Mouse (Mus musculus) layer of hippocampus, postnatal 36 days (tissue): Measurements from ENCODE around the gene Bcl10. TPM values are rescaled to one million over a fixed set of nuclear protein-coding genes. Genes with fewer than 3 reads are reported as not detected.
"Not testable (repeated sequence)": the region's sequence is repeated elsewhere in the genome, so short reads cannot be mapped to it uniquely, and the experiment has no call there.

Experiments
- DNase-seq, 2 experiments: peaks; one replicate each; pipeline ENCODE4 v3.0.0; 2022
- total RNA-seq, 2 experiments: library from RNA; stranded (reverse); gene quantifications; 2 replicates each; pipeline ENCODE4 v1.2.3; 2021

The Bcl10 gene
- total RNA-seq: 10 to 100 TPM; 12.0 to 12.8 TPM

DNA sequence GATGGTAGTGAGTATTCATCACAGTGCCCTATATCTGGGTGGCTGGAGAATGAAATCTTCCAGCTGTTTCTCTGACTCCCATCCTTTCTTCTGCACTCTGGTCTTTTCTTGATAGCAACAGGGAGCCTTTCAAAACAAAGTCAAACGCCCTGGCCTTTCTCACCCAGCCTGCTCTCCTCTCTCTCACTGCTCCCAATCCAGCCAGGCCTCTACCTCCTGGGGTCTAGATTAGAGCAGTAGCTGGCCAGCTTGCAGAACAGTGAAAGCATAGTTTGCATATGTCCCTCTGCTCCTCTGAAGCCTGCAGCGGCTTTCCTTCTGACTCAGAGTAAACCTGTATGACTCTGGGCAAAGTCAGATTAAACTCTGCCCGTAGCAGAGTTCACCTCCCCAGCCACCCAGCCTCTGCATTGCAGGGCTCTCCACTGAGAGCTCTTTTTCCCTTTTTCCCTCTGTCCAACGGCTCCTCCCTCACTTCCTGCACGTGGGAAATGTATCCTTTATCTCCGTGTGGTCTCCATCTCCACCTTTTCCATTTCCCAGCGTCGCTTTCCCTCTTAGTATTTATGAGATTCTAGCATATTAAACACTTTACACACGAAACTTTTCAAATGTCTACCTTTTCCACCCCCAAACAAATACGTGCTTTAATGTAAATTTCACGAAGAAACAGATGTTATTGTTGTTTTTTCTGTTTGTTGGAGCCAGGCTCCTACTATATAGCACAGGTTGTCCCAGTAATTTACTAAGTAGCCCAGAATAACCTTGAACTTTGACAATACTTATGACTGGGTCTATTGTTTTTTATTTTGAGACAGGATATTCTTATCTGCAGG lies at the start of gene Bcl10:
Gene Bcl10, plus strand, starts transcription at position 786 of the 836 bp plus-strand sequence.
- no peak for DNase-seq

DNA sequence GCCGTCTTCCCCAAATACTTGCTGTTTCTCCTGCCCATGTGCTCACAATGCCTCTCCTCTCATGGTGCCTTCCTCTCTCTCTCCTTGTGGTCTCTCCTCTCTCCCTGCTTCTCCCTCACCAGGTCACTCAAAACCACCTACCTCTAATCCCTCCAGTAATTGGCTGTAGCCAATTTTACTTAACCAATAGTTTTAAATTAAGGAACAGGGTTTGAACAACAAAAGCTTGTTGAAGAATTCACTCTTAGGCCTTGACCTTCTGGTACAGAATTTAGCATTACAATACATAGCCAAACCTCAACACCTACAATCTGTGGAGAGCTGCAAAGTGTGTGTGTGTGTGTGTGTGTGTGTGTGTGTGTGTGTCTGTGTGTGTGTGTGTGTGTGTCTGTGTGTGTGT lies 49.3 kb upstream of the Bcl10 start:
- DNase-seq: no peak

DNA sequence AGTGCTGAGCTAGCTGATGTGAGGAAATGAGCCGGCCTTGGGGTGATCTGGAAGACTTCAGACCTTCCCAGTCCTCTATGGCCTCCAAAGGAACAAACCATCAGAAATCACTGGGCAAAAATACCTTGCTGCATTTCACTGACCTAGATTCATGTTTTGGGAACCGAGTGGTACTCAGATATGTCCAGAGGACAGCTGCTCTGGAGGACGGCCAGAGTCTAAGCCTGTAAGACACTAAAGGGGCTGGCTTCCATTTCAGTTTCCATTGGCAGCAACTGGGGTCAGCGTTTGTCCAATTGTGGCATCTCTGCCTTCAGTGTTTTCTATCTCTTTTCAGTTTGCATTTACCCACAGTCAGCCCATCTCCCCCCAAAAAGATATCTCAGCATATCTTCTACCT lies 48.5 kb upstream of the Bcl10 start:
- DNase-seq: no peak

DNA sequence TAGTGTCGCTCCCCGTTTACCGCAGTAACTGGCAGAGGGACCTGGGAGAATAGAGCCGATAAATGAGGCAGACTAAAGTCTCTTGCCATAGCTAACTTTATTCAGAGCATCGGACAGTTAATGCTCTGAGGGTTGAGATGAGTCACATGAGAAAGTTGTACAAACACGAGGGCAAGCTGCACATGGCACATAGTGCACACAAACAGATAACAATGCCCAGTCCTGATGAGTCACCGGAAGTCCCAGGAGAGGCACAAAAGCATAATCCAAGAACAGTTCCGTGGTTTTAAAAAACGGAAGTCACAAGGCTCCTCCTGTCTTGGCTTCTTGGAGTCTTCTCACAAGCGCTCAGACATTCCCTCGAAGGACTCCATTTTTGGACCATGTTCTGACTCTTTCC lies 46.5 kb upstream of the Bcl10 start:
- DNase-seq: no peak

DNA sequence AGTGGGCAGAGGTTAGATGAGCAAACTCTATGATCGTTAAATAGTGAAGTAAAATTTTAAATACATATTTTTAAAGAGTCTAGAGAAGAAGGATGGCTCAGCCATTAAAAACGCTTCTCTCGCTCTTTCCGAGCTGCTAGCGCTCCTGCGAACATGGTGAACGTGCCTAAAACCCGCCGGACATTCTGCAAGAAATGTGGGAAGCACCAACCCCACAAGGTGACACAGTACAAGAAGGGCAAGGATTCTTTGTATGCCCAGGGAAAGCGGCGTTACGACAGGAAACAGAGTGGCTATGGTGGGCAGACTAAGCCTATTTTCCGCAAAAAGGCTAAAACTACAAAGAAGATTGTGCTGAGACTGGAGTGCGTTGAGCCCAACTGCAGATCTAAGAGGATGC lies 43.7 kb upstream of the Bcl10 start:
- DNase-seq: not testable (repeated sequence)

DNA sequence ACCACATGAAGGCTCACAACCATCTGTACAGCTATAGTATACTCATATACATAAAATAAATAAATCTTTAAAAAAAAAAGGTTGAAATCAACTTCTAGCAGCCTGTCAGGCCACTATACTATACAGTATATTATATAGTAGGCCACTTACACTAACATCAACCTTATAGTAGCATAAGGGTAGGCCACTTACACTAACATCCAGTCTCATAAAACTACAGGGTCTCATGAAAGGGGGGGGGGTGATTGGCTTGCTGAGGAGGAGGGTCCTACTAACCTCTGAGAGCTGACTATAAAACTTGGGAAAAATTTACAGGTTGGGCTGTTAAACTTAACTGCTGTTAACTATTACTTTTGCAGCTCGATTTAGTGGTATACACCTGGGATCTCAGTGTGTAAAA lies 42.3 kb upstream of the Bcl10 start:
- DNase-seq: no peak

DNA sequence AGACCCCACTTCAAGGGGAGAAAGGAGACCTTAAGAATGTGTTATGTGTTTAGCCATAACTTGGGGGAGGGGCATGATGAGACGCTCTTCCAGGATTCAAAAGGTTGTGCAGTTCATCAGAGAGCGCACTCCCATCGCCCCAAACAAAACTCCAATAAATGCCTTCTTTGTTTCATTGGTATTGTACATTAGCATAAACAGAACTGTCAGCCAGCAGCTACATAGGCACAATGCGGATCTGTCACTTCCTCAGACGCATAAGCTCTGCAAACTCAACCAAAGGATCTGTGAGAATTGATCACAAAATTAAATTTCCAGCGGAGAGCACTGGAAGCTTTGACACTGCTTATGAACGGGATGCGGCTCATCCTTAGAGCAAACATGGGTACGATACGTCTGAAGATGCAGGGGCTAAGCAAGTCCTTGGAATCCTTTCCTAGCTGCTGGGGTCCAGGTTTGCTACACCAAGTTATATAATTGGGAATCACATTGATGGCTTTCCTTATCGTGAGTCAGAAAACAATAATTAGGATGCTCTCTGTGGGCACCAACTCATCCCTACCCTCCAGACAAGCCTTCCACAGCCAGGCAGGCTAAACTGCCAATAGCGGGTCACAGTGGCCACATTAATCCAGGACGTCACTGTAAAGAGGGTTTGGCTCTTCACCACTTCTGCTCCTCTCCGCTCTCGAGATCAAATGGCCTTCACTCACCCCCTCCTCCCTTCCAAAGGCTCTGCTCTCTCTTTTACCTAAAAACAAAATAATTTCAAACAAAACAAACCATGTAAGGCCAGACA lies 40.3 kb upstream of the Bcl10 start:
- no peak for DNase-seq

DNA sequence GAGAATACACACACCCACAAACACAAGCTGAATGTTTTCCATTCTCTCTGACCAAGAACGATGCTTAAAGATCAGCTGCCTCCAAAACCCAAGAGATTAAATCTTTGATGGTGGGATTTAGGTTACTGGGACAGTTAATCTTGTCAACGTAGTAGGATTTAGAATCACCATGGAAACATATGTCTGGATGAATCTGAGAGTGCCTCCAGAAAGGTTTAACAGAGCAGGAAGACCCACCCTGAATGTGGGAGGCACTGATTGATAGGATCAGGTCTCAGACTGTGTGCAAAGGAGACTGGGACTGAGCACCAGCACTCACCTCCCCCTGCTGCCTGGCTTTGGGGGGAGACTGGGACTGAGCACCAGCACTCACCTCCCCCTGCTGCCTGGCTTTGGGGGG lies 39.4 kb upstream of the Bcl10 start:
- no peak for DNase-seq

DNA sequence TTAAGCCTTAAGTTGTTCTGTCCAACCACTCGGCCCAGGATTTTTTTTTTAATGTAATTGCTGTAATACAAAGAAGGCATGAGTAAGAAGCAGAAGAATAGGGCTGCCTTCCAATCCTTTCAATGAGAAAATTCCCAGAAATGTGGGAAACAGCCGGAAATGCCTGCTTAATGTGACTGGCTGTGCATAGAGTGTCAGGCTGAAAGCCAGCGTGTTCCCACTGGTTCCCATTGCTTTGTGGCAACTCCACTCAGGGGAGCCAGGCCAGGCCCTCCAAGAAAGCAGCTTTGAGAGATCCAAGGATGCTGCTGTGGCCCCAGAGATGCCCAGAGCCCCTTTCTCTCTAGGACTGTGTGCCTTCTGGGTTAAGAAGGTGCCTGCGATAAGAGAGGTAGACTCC lies 37.2 kb upstream of the Bcl10 start:
- peak; percentile 17 to 19 for DNase-seq

DNA sequence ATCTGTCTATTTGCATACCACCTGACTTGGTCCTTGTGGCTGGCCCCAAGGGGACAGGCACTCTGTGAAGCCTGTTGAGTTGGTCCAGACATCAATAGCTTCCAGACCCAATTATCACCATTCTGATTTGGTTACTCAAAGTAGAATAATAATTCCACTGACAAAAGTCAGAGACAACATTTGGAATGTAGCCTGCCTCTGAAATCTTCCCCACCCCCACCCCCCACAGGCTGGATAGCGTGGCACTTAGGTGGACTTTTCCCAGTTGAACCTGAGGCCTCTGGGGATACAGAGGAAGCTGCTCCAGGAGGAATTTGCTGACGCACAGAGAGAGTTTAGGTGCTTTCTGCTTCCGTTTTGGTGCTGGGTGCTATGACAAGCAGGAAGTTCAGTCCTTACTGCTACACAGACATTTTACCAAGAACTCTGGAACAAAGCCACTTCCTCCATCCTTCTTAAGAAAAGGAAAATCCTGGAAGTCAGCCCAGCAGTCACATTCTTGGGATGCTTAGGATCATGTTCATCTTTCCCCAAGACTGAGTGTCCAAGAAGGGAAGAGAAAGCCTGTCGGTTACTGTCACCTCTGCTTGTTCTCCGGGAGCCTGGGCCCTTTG lies 36.6 kb upstream of the Bcl10 start:
- DNase-seq: no peak

DNA sequence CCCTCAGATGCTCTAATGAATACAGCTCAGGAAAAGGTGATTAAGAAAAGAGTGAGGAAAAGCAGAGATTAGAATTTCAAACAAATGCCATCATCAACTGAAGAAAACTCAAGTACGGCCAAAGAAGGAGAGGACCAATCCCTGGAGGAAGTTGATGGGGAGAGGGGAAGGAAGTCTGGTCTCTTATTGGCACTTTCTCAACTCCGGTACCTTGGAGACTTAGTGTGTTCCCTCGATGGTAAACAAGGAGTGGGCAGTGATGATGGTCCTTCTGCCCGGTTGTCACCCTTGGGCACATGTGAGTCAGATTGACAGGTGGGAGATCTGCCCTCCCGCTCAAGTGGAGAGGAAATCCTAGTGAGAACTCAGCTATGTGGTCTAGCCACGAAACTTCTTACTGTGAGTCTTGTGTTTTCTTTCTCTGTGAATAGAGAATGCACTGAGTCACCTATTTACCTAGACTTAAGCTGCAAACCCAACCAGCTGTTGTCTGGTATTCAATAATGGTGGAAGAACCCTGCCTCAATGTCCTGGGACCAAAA lies 35.1 kb upstream of the Bcl10 start:
- no peak for DNase-seq

DNA sequence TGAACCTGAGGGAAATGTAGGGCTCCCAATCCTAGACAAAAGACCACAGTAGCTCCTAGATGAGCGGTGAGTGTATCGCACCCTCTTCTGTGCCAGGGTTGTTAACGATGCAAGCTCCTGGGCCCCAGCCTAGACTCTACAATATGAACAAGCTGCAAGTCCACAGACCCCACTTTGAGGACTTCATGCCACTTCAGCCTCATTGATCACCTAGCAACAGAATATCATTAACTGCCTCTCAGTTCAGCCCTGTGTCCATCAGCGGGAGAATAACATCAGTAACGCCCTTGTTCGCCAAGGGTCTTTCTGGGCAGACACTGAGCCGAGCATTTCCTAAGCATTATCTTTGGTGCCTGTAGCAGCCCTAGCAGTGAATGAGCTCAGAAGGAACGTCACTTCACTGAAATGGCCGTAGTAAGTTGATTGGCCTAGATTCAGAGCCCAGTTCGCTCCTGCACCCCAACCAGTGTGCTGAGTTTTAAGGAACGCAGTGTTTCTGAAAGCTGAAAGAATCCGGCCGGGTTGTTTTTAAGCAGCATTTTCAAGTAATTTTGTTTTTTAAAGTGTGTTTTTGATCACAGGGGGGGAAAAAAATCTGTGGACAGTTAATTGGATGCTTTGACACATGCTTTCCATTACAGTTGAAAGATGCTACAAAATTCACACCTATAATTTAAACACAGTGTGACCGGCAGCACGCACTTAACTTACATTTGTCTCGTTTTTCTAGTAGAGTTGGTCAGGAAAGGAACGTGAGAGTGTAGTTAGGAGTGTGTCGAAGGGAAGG lies 32.1 kb upstream of the Bcl10 start:
- DNase-seq: peak; percentile 30 to 32

DNA sequence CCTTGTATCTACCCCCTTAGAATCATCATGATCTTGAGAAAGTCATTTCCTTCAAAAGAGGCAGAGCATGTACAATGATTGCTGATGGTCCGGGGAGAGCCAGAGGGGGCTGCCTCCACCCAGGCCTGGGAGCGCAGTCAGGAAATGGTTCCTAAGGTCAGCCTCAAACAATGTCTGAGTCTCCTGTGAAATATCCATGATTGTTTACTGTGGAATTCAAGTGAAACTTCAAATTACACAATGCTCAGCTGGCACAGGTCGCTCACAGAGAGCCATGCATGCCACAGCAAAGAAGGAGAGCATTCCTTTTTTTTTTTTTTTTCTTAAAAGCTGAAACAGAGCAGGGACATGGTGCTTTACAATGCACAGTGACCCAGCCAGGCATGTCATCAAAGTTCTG lies 30.2 kb upstream of the Bcl10 start:
- no peak for DNase-seq

DNA sequence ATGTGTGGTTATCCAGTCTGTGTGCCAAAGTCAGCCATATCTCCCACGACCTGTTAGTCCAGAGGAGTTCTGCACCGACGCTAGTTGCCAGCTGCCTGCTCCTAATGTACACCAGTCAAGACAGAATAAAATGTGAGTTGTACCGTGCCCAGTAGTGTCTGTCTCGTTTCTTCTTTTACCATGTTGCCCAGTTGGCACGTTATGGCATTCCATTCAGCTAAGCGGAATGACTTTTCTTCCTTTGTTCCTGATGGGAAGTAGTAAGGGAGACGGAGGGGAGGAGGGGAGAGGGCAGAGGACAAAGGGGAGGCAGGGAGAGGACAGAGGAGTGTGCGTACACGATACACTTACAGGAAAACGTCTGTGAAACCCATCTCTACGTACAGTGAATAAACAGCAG lies 28.5 kb upstream of the Bcl10 start:
- DNase-seq: no peak

DNA sequence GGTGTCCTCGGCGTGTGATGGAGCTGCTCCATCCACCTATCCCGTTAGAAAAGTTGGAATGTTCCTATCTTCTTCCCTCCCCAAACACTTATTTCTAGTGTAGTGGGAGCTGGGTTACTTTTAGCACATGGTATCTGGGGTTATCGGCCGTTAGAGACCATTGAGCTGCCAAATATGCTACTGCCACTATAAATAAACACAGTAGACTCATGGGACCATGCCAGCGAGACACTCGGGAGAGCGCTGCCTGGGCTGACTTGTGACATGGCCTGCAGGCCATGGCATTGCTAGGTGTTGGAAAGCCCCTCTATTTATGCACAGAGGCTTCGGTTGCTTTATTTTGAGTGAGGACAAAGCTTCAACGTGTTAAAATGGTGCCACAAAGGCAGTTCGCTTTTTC lies 24.9 kb upstream of the Bcl10 start:
- DNase-seq: no peak

DNA sequence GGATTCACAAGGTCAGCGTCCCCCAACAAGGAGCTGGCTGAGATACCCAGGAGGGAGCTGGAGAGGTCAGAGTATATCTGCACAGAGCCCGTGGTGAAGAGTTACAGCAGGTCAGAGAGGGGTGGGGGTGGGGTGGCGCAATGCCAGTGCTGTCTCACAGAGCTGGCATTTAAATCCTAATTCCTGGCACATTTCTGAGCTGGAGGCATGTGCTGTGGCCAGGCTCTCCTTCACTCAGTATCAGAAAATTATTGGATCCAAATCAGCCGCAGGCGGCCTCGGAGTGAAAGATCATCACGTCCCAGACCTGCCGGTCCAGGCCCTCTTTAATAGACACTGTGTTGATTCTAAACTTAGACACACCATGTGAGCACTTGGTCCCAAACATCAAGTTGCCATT lies 22.8 kb upstream of the Bcl10 start:
- DNase-seq: no peak

DNA sequence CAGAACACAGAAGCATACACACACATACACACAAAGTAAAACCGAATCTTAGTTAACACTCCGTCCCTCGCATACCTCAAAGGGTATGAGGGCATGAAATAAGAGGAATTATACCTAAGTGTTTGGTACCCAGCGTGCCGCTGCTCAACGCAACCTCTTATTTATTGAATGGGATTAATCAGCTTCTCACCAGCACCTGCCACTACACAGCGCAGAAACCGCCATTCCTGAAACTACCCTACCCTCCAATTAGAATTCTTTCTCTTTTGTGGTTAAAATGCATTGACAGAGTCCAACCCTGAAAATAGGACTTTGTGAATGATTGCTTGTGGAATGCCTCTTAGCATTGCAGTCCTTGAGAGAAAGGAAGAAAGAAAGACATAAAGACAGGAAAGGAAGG lies 19.1 kb upstream of the Bcl10 start:
- DNase-seq: no peak

DNA sequence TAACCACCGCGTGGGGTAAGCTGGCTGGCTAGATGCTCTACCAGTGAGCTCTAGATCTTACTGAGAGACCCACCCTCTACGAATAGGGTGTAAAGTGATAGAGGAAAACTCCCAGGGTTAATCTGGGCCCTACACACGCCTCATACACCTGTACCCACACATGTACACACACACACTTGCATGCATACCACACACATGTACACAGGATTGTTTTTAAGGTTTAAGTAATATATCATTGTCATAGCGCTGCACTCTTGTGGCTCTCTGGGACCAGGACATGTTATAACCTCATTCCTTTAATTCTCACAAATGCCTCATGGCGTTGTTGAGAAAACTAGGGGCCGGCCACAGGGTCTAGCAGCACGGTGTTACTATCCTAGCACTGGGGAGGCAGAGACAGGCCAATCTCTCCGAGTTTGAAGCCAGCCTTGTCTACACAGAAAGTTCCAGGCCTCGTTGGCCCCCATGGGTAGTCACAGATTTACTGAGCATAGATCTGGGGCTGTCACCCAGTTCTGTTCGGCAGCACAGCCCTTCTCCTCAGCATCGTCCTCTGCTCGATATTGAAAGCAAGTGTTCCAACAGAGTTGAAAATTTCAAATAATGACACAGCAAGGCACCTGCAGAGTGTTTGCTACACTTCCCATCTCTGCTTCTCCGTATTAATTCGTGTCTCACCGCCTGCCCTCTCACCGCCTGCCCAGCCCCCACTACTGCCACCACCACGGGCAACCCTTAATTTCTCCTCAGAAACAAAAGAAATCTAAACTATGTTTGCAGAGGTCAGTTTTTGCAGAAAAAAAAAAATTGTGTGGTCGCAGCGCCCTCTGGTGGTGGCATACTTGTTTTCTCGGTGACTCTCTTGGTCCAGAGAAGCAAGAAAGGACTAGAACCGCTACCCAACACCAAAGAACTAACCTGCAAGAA lies 17.5 kb upstream of the Bcl10 start:
- peak; percentile 60 to 67 for DNase-seq

DNA sequence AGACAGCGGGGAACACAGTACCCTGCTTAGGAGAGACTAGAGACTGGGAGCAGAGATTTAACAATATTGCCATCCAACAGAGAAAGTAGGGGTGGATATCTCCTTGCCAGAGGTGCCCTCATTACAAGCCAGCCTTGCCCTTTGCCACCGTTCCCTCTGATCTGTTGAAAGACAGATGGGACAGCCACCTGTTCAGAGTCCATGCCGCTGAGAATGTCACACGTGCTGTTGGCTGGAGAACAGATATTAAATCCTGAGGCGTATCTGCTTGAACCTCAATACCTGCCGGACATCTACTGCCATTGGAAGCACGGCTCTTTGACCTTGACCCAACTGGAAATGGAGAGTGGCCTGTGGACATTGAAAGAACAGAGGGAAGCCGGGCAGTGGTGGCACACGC lies 16.0 kb upstream of the Bcl10 start:
- no peak for DNase-seq

DNA sequence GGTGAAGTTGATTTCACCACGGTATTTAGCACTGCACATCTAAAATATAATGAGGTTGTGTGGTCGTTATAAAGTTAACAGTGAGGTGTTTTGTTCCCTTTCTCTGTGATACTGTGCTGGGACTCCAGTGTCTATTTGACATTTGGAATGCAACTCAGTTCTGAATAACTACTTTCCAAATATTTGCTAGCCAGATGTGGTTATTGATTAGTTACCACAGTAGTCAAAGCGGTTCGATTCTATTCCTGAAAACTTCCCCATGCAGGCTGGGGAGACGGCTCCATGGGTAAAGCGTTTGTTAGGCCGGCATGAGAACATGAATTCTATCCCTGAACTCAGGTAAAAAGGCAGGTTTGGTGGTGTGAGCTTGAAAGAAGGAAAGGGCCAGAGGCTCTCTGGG lies 10.1 kb upstream of the Bcl10 start:
- DNase-seq: no peak

DNA sequence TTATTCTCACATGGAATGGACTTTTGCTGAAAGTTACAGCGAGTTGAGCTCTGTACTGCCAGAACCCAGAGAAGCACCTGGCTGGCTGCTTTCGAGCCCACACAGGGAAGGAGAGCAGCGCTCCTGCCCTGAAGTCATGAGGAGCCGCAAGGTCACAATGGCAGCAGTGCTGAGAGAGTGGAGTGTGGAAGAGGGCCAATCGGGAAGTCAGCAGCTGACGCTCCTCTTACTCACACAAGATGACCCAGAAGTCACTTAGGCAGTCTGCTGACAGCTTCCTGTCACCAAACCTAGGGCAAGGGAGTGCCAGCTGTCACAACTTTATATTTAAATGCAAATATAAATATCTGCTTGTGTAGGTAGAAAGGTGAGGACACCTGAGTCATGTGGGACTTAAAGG lies 9.3 kb upstream of the Bcl10 start:
- DNase-seq: no peak
